Mouse (Mus musculus) MEL (cell line): ENCODE data around the gene Ankrd28.

ENCODE experiments used
- CTCF ChIP-seq, 3 experiments: IDR thresholded peaks in 2 of 3; conservative IDR thresholded peaks in 1 of 3; 2 replicates each; pipeline ENCODE4 v1.5.1; 2011 to 2012; ENCODE audit warnings: low read length in 3 of 3, low read depth in 2 of 3, mild to moderate bottlenecking in 2 of 3, improper control_type of control experiment in 1 of 3, inconsistent platforms in 1 of 3, mixed read lengths in 1 of 3, moderate library complexity in 1 of 3; ENCODE audit not compliant: control insufficient read depth in 1 of 3, insufficient read depth in 1 of 3, poor library complexity in 1 of 3, severe bottlenecking in 1 of 3
- ETS1 ChIP-seq: IDR thresholded peaks from 2 replicates; pipeline ENCODE4 v1.6.1; 2012; ENCODE audit warnings: low read depth, mild to moderate bottlenecking, inconsistent platforms, low read length, improper control_type of control experiment, moderate library complexity
- GABPA ChIP-seq: IDR thresholded peaks from 2 replicates; pipeline ENCODE4 v1.6.1; 2012; ENCODE audit warnings: low read depth, mild to moderate bottlenecking, inconsistent platforms, low read length, improper control_type of control experiment, moderate library complexity
- POLR2A ChIP-seq, 2 experiments: IDR thresholded peaks; 2 replicates each; pipeline ENCODE4 v1.6.1; 2011 to 2012; ENCODE audit warnings: low read length in 2 of 2, mild to moderate bottlenecking in 2 of 2, control low read depth in 1 of 2, improper control_type of control experiment in 1 of 2, low read depth in 1 of 2, moderate library complexity in 1 of 2; ENCODE audit not compliant: control insufficient read depth in 1 of 2, insufficient read depth in 1 of 2, poor library complexity in 1 of 2
- SMC3 ChIP-seq: IDR thresholded peaks from 2 replicates; pipeline ENCODE4 v1.6.1; 2011; ENCODE audit warnings: low read depth, low read length, improper control_type of control experiment
- ZC3H11A ChIP-seq: IDR thresholded peaks from 2 replicates; pipeline ENCODE4 v1.6.1; 2012; ENCODE audit warnings: low read depth, mild to moderate bottlenecking, inconsistent platforms, low read length, improper control_type of control experiment

- TF ChIP-seq CTCF (IDR thresholded peaks at IDR 0.05 in 2 of 3, conservative IDR thresholded peaks at IDR 0.05 in 1 of 3; ENCODE audit: control insufficient read depth in 1 of 3, insufficient read depth in 1 of 3, low read depth in 2 of 3, low read length in 3 of 3, poor library complexity in 1 of 3, severe bottlenecking in 1 of 3) (no peak), POLR2A (IDR thresholded peaks at IDR 0.05; ENCODE audit: control insufficient read depth in 1 of 2, insufficient read depth in 1 of 2, low read depth in 1 of 2, low read length in 2 of 2, poor library complexity in 1 of 2) (no peak), ZC3H11A (no peak), SMC3 (no peak), ETS1 (no peak), GABPA (no peak)
Observed at GRCm38 (mm10) chr14:31669161-31669611, 161.3 kb downstream of the Ankrd28 start.
